Mouse (Mus musculus) heart, postnatal 10 days (tissue): Measurements from ENCODE around the gene Akt3. TPM values are rescaled to one million over a fixed set of nuclear protein-coding genes. Genes with fewer than 3 reads are reported as not detected.

ENCODE experiments used
- DNase-seq, 2 experiments: peaks; one replicate each; pipeline ENCODE4 v3.0.0; 2021
- intact Hi-C: fragments of 180-260 bp; cut with DNase I; formaldehyde crosslinking; loops from one replicate; pipeline ENCODE4 v1.15.1; 2025
- total RNA-seq, 2 experiments: library from RNA; stranded (reverse); gene quantifications; 2 replicates each; pipeline ENCODE4 v1.2.3; 2021

The Akt3 gene
- total RNA-seq, 2 experiments from 2014 or later = 30.6 to 33.9 TPM

GRCm38 (mm10) chr1:176993141-176994010, 264.6 kb downstream of the Akt3 start:
- DNase-seq = no peak
- intact Hi-C loops = no loop called here

- intact Hi-C loops = no loop called here
- no peak for DNase-seq
Measured at GRCm38 (mm10) chr1:176992517-176992916, 265.5 kb downstream of the Akt3 start.

GRCm38 (mm10) chr1:176991473-176991872, 266.5 kb downstream of the Akt3 start:
- intact Hi-C loops = no loop called here
- no peak for DNase-seq

- peak; percentile 38 to 41 for DNase-seq
- intact Hi-C loops = no loop called here
Measured at GRCm38 (mm10) chr1:176986990-176987740, 270.8 kb downstream of the Akt3 start.

GRCm38 (mm10) chr1:176986275-176986674, 271.7 kb downstream of the Akt3 start:
- intact Hi-C loops = no loop called here
- no peak for DNase-seq

- no peak for DNase-seq
- intact Hi-C loops = no loop called here
Measured at GRCm38 (mm10) chr1:176985691-176986090, 272.3 kb downstream of the Akt3 start.

GRCm38 (mm10) chr1:176982671-176983070, 275.3 kb downstream of the Akt3 start:
- intact Hi-C loops = no loop called here
- DNase-seq = no peak

GRCm38 (mm10) chr1:176981511-176981910, 276.5 kb downstream of the Akt3 start:
- intact Hi-C loops = no loop called here
- no peak for DNase-seq

GRCm38 (mm10) chr1:176980801-176981400, 277.1 kb downstream of the Akt3 start:
- intact Hi-C loops = no loop called here
- DNase-seq = no peak

- intact Hi-C loops = no loop called here
- no peak for DNase-seq
Measured at GRCm38 (mm10) chr1:176980140-176980539, 277.9 kb downstream of the Akt3 start.

GRCm38 (mm10) chr1:176979235-176979634, 278.8 kb downstream of the Akt3 start:
- intact Hi-C loops = no loop called here
- DNase-seq = no peak

GRCm38 (mm10) chr1:176973356-176974088, 284.5 kb downstream of the Akt3 start:
- intact Hi-C loops = no loop called here
- no peak for DNase-seq

- intact Hi-C loops = no loop called here
- DNase-seq = no peak
Measured at GRCm38 (mm10) chr1:176971479-176971797, 286.6 kb downstream of the Akt3 start.

GRCm38 (mm10) chr1:176970635-176971478, 287.1 kb downstream of the Akt3 start:
- DNase-seq = no peak
- intact Hi-C loops = no loop called here

Other genes with a start within 250 kb of the Akt3 start
- 10 to 100 TPM; 38.2 to 41.3 TPM for gene Zbtb18, start 184.1 kb upstream of the Akt3 start, total RNA-seq